Mouse (Mus musculus) urinary bladder, postnatal 25 days (tissue): ENCODE data around the gene Olfr330.
A peak's percentile ranks its signal among the peaks of the same experiment; 100 is the strongest.
"Not testable (repeated sequence)": the region's sequence is repeated elsewhere in the genome, so short reads cannot be mapped to it uniquely, and the experiment has no call there.

ENCODE experiments used
- DNase-seq: peaks from one replicate; pipeline ENCODE4 v3.0.0; 2022; ENCODE audit warnings: low spot score

Gene Olfr330

GRCm38 (mm10) chr11:58534736-58535135, at the start of gene Olfr330:
Gene Olfr330 (minus strand): TSS chr11:58534836.
- DNase-seq, result not testable (repeated sequence)

GRCm38 (mm10) chr11:58578636-58579035, 44.0 kb upstream of the Olfr330 start:
- no peak for DNase-seq

- DNase-seq, result no peak
Measured at GRCm38 (mm10) chr11:58577430-58577829, 42.8 kb upstream of the Olfr330 start, which contains the start of gene Olfr325. Gene Olfr325 (plus strand): TSS chr11:58577730.

- no peak for DNase-seq
Measured at GRCm38 (mm10) chr11:58570405-58570804, 35.8 kb upstream of the Olfr330 start, which contains the start of gene Olfr224. Gene Olfr224 (minus strand): TSS chr11:58570553.

GRCm38 (mm10) chr11:58555536-58555935, 20.9 kb upstream of the Olfr330 start, which contains the start of gene Olfr328:
Gene Olfr328 (minus strand): TSS chr11:58555636.
- DNase-seq, result no peak

GRCm38 (mm10) chr11:58546322-58546721, 11.7 kb upstream of the Olfr330 start, which contains the start of gene Olfr329-ps:
Gene Olfr329-ps (minus strand): TSS chr11:58546422.
- DNase-seq, result no peak

- peak; percentile 20 for DNase-seq
Measured at GRCm38 (mm10) chr11:58519756-58520155, 14.9 kb downstream of the Olfr330 start.

- DNase-seq, result peak; percentile 79
Measured at GRCm38 (mm10) chr11:58518916-58519315, 15.7 kb downstream of the Olfr330 start.

GRCm38 (mm10) chr11:58509058-58509457, 25.6 kb downstream of the Olfr330 start:
- DNase-seq, result not testable (repeated sequence)

- not testable (repeated sequence) for DNase-seq
Measured at GRCm38 (mm10) chr11:58502472-58502871, 32.2 kb downstream of the Olfr330 start, which contains the start of gene Olfr331. Gene Olfr331 (minus strand): TSS chr11:58502572.

GRCm38 (mm10) chr11:58499290-58499689, 35.3 kb downstream of the Olfr330 start:
- no peak for DNase-seq

- DNase-seq, result no peak
Measured at GRCm38 (mm10) chr11:58498761-58499160, 35.9 kb downstream of the Olfr330 start.

GRCm38 (mm10) chr11:58492455-58492854, 42.2 kb downstream of the Olfr330 start, which contains the start of gene Olfr332:
Gene Olfr332 (minus strand): TSS chr11:58492555.
- no peak for DNase-seq
